10 mouse cellular contexts compared by ENCODE assay signal in the genomic region with DNA sequence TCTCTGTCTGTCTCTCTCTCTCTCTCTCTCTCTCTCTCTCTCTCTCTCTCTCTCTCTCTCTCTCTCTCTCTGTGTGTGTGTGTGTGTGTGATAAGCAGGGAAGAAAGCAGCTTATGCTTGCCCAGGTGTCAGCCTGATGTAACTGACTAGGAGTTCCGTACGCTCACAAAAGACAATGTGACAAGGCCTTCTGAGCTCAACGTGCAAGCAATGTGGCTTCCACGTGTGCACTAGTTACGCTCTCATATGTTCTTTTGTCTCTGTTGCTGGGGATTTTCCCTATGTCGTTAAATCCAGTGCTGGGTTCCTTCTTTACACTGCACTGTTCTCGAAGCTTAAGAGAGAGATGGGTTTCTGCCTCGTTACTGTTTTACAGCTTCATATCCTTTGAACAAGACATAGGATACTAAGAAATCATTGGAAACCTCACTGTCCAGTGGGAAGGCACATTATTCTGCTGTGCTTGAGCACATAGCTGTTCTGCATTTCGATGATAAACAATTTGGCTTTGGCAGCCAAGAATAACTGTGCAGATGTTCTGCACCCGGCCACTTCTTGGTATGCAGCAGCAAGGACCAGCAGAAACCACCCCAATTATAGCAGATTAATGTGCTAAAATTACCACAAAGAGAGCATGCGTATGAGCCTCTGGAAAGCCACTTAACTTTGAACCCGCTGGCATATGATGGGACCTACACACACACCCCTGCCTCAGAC.
DNase-seq lines count a peak whose midpoint lies in the region; ATAC-seq lines count a peak whose summit lies in the region.
"Had no signal": no experiment of that assay in that cellular context is flagged by ENCODE, and none has a peak within 500 bp of the region (broad histone marks: within the 10 kb centered on the region; RNA-seq: fewer than 3 reads in every experiment).

No protein-coding gene starts in this region.

- no peak overlapping the region for H3K4me3 ChIP-seq in heart, embryonic 13.5 days
- H3K4me3 ChIP-seq in neural tube, embryonic 13.5 days: no peak overlapping the region
- H3K4me3 ChIP-seq in hindbrain, embryonic 14.5 days (replicated peaks; ENCODE audit: low read length): no peak overlapping the region

- WGBS in heart, embryonic 13.5 days: 54% methylated on average over 12 of the region's 12 CpGs
- WGBS in neural tube, embryonic 13.5 days: 55% methylated on average over 12 of the region's 12 CpGs
- 51% methylated on average over 12 of the region's 12 CpGs for WGBS in hindbrain, embryonic 14.5 days

- H3K4me2 ChIP-seq in heart, embryonic 13.5 days: no peak overlapping the region
- H3K4me2 ChIP-seq in neural tube, embryonic 13.5 days: no peak overlapping the region
- no peak overlapping the region for H3K4me2 ChIP-seq in hindbrain, embryonic 14.5 days (replicated peaks)

- no peaks in the 10 kb centered on the region for H3K9me3 ChIP-seq in heart, embryonic 13.5 days
- H3K9me3 ChIP-seq in neural tube, embryonic 13.5 days: no peaks in the 10 kb centered on the region
- no peaks in the 10 kb centered on the region for H3K9me3 ChIP-seq in hindbrain, embryonic 14.5 days (ENCODE audit: control insufficient read depth, low read length)

- H3K27me3 ChIP-seq in heart, embryonic 13.5 days (replicated peaks): no peaks in the 10 kb centered on the region
- no peaks in the 10 kb centered on the region for H3K27me3 ChIP-seq in neural tube, embryonic 13.5 days
- no peaks in the 10 kb centered on the region for H3K27me3 ChIP-seq in hindbrain, embryonic 14.5 days (ENCODE audit: control insufficient read depth, insufficient read depth, low read length)

- H3K9ac ChIP-seq in heart, embryonic 13.5 days: no peak overlapping the region
- H3K9ac ChIP-seq in neural tube, embryonic 13.5 days: no peak overlapping the region
- no peak overlapping the region for H3K9ac ChIP-seq in hindbrain, embryonic 14.5 days

- no peak for ATAC-seq in heart, embryonic 13.5 days (ENCODE audit: extremely low read depth, insufficient number of reproducible peaks, low FRiP score, low TSS enrichment)
- ATAC-seq in neural tube, embryonic 13.5 days (ENCODE audit: low read depth): no peak
- ATAC-seq in hindbrain, embryonic 14.5 days (ENCODE audit: low FRiP score): no peak
- peak; percentile 46; the same call in 1 of the 2 replicates for ATAC-seq in neutrophil, adult 5-6 weeks (ENCODE audit: extremely low read depth, insufficient number of reproducible peaks, low FRiP score, poor library complexity, severe bottlenecking)

- H3K27ac ChIP-seq in heart, embryonic 13.5 days (replicated peaks): peak overlapping the region; percentile 48
- H3K27ac ChIP-seq in neural tube, embryonic 13.5 days (replicated peaks): peak overlapping the region; percentile 67
- peak overlapping the region; percentile 62 for H3K27ac ChIP-seq in hindbrain, embryonic 14.5 days
- H3K27ac ChIP-seq: stomach, postnatal 0 days had no signal

- peaks cover 39% of the 10 kb centered on the region for H3K4me1 ChIP-seq in heart, embryonic 13.5 days
- peaks cover 41% of the 10 kb centered on the region for H3K4me1 ChIP-seq in neural tube, embryonic 13.5 days (replicated peaks)
- H3K4me1 ChIP-seq in hindbrain, embryonic 14.5 days (replicated peaks; ENCODE audit: control insufficient read depth, insufficient read depth, low read length): peaks cover 16% of the 10 kb centered on the region; the same call in 1 of the 2 replicates

- no peaks in the 10 kb centered on the region for H3K36me3 ChIP-seq in heart, embryonic 13.5 days
- H3K36me3 ChIP-seq in neural tube, embryonic 13.5 days: no peaks in the 10 kb centered on the region
- H3K36me3 ChIP-seq in hindbrain, embryonic 14.5 days (replicated peaks; ENCODE audit: control insufficient read depth, insufficient read depth): no peaks in the 10 kb centered on the region

- DNase-seq in heart, adult 11 months: no peak
- no peak for DNase-seq in neural tube, embryonic 10.5 days (ENCODE audit: extremely low spot score, low spot score)
- no peak for DNase-seq in hindbrain, embryonic 14.5 days (ENCODE audit: low spot score)
- DNase-seq in layer of hippocampus, adult 8-10 months (ENCODE audit: low spot score in 2 of 2): no peak
- no peak for DNase-seq in right cerebral cortex, adult 2 months (ENCODE audit: low spot score in 2 of 2)
- DNase-seq: right cerebral cortex, adult 18-20 months had no signal
